Mouse (Mus musculus) natural killer cell, adult 2 months (primary cell): ENCODE results near the gene Avpr2.
A peak's percentile ranks its signal among the peaks of the same experiment; 100 is the strongest.

ENCODE experiments used
- DNase-seq, 2 experiments: peaks; one replicate each; pipeline ENCODE4 v3.0.0; 2022; ENCODE audit warnings: low spot score in 2 of 2

Avpr2 gene

DNA sequence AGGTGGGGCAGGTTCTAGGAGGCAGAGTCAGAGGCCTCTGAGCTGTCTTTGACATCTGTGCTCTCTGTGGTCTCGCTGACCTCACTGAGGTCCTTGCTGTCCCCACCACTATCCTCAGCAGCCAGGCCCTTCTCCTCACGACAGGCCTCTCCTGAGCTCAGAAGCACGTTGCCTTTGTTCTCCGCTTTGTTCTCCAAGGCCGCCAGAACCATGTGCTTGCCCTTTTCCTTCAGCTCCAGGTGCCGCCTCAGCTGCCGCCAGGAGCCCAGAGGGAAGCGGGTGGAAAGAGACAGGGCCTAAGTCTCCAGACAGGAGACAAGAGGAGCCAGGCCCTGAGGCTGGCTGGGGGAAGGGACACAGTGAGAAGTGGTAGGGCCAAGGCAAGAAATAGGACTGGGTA, 25.0 kb downstream of the Avpr2 start:
- no peak for DNase-seq

- no peak for DNase-seq
Observed at GRCm38 (mm10) chrX:73918631-73919030, 26.7 kb downstream of the Avpr2 start.

DNA sequence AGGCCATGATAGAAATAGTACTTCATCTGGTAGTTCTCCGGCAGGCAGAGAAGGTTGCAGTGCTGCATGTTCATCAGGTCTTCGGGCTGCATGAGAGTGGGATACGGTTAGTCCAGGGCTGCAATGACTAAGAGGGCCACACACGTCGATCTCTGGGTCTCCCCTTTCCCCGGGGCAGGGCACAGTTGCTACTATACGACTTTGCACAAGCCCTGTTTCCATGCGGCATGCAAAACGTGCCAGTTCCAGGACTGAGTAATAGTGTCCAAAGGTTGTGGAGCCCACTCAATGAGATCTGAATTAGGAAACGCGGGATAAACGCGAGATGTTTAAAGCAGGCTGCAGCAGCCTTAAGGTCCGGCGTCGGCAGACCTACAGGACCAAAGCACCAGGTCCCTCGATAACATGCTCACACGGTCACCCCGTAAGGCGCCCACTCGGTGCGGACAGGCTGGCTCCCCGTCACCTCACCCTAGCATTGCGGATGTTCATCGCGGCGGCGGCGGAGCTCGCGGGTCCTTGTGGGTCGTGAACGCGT, 29.5 kb downstream of the Avpr2 start:
- DNase-seq = no peak

- DNase-seq = peak; percentile 59 to 67
Observed at GRCm38 (mm10) chrX:73921823-73922549, 30.1 kb downstream of the Avpr2 start, which contains the start of the genes Arhgap4 and Naa10. Gene Arhgap4, minus strand, starts transcription at chrX:73921870. Gene Naa10, minus strand, starts transcription at chrX:73921944.

DNA sequence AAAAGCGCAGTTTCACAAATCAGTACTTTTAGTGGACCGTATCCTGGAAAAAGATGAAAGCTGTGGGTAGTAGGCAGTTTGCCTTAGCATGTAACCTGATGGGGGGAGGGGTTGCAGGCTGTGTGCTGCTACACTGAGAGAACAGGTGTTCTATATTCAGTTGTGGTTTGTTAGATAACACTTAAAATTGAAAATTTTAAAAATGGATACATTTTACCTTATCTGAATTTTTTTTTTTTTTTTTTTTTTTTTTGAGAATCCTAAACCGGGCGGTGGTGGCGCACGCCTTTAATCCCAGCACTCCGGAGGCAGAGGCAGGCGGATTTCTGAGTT, 30.6 kb downstream of the Avpr2 start:
- no peak for DNase-seq

DNA sequence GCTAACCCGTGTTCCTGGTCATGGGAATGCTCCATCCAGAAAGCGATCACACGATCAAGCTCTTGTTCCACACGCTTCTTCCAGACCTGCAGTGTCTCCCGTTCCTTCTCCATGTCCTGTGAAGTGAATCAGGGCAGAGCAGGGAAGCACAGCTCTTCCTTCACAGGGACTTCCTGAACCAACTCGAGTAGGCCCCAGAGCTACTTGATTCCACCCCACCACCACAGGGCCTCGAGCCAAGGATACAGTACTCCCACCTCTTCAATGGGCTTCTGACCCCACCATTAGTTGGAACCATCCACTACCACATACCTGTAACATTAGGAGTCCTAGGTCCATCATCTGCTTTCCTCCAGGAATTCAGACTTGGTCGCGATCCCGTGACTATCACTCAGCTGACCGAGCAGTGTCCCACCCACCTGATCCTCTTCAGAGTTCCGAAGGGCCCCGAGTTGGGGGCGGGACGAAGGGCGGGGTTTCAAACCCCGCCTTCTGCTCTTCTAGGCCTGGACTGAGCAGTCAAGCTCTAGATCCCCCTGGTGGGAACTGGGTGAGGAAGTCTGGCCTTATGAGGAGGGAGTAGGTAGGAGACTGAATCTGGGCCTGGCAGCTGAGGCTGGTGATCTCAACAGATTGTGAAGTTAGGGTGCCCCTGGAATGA, 38.6 kb downstream of the Avpr2 start, which contains the start of gene Renbp:
Renbp (minus strand) TSS at position 449 of the 661 bp plus-strand sequence.
- DNase-seq = peak; percentile 29 to 60

- no peak for DNase-seq
Observed at GRCm38 (mm10) chrX:73931871-73932270, 40.0 kb downstream of the Avpr2 start.

- DNase-seq = no peak
Observed at GRCm38 (mm10) chrX:73941860-73942259, 50.0 kb downstream of the Avpr2 start.

GRCm38 (mm10) chrX:73942294-73942693, 50.4 kb downstream of the Avpr2 start:
- DNase-seq = no peak
